Mouse (Mus musculus) neural tube, embryonic 12.5 days (tissue): ENCODE data around the gene Camk2g. TPM values are rescaled to one million over a fixed set of nuclear protein-coding genes. Genes with fewer than 3 reads are reported as not detected.
"Not testable (repeated sequence)": the region's sequence is repeated elsewhere in the genome, so short reads cannot be mapped to it uniquely, and the experiment has no call there.

Experiments used
- ATAC-seq: fragments of 200-750 bp; cut with Nextera tagmentation; 2 replicates; pipeline ENCODE4 v1.8.0; 2017; ENCODE audit warnings: low read depth, mild to moderate bottlenecking, moderate TSS enrichment, moderate library complexity; ENCODE audit not compliant: low FRiP score
- H3K27ac ChIP-seq: fragments of 300-500 bp; sonication (generic); 2 replicates; pipeline ENCODE4 v1.5.1; 2016
- H3K27me3 ChIP-seq: fragments of 300-500 bp; sonication (generic); replicated peaks from 2 replicates; pipeline ENCODE4 v1.6.1; 2016; ENCODE audit warnings: mild to moderate bottlenecking
- H3K36me3 ChIP-seq: fragments of 300-500 bp; sonication (generic); 2 replicates; pipeline ENCODE4 v1.6.1; 2016; ENCODE audit warnings: mild to moderate bottlenecking
- H3K4me1 ChIP-seq: fragments of 300-500 bp; sonication (generic); 2 replicates; pipeline ENCODE4 v1.6.1; 2016
- H3K4me2 ChIP-seq: fragments of 300-500 bp; sonication (generic); replicated peaks from 2 replicates; pipeline ENCODE4 v1.6.1; 2016; ENCODE audit warnings: mild to moderate bottlenecking
- H3K4me3 ChIP-seq: fragments of 300-500 bp; sonication (generic); 2 replicates; pipeline ENCODE4 v1.5.1; 2016
- H3K9ac ChIP-seq: fragments of 300-500 bp; sonication (generic); 2 replicates; pipeline ENCODE4 v1.6.1; 2016; ENCODE audit warnings: mild to moderate bottlenecking
- H3K9me3 ChIP-seq: fragments of 300-500 bp; sonication (generic); 2 replicates; pipeline ENCODE4 v1.6.1; 2016; ENCODE audit warnings: mild to moderate bottlenecking
- WGBS: fragments of 180-500 bp; shearing (Covaris S2); methylation state at CpG from one replicate; pipeline ENCODE4 v1.1.7; 2016; 5-methylcytosine and 5-hydroxymethylcytosine counted together
- polyA plus RNA-seq: library from polyadenylated mRNA; unstranded; fragments of >200 nt; fragmentation: Nextera tagmentation; extraction: Ambion mirVana; gene quantifications from 2 replicates; pipeline ENCODE4 v1.2.1, GENCODE M21; 2016

Gene Camk2g
- polyA plus RNA-seq, 1 experiment from 2014 or later = 105 TPM

- peaks cover 18% of the 10 kb centered on the region for H3K4me1 ChIP-seq
- whole genome bisulfite sequencing = under 1% methylated on average over 80 of the region's 80 CpGs
- peak within 1 kb of the TSS; percentile 80 for H3K27ac ChIP-seq
- peaks cover 38% of the 10 kb centered on the region for H3K36me3 ChIP-seq
- peak within 1 kb of the TSS; percentile 98 for H3K4me3 ChIP-seq
- ATAC-seq = peak; percentile 95
- H3K4me2 ChIP-seq = peak within 1 kb of the TSS; percentile 86
- peak within 1 kb of the TSS; percentile 95 for H3K9ac ChIP-seq
- H3K9me3 ChIP-seq = no peaks in the 10 kb centered on the region
- H3K27me3 ChIP-seq = no peaks in the 10 kb centered on the region
Measured at GRCm38 (mm10) chr14:20707201-20708190, 86.4 kb downstream of the Camk2g start, which contains the start of gene Zswim8. TSS of gene Zswim8 (plus strand) at chr14:20707552.

GRCm38 (mm10) chr14:20703461-20703860, 90.4 kb downstream of the Camk2g start:
- peak overlapping the region; percentile 69 for H3K4me2 ChIP-seq
- H3K9ac ChIP-seq = peak overlapping the region; percentile 84
- peaks cover 23% of the 10 kb centered on the region for H3K4me1 ChIP-seq
- 12% methylated on average over 8 of the region's 8 CpGs for WGBS
- H3K27ac ChIP-seq = peak overlapping the region; percentile 74
- H3K9me3 ChIP-seq, ATAC-seq, H3K27me3 ChIP-seq: not testable (repeated sequence)
- peaks cover 11% of the 10 kb centered on the region; the same call in 1 of the 2 replicates for H3K36me3 ChIP-seq
- peak overlapping the region; percentile 84 for H3K4me3 ChIP-seq

DNA sequence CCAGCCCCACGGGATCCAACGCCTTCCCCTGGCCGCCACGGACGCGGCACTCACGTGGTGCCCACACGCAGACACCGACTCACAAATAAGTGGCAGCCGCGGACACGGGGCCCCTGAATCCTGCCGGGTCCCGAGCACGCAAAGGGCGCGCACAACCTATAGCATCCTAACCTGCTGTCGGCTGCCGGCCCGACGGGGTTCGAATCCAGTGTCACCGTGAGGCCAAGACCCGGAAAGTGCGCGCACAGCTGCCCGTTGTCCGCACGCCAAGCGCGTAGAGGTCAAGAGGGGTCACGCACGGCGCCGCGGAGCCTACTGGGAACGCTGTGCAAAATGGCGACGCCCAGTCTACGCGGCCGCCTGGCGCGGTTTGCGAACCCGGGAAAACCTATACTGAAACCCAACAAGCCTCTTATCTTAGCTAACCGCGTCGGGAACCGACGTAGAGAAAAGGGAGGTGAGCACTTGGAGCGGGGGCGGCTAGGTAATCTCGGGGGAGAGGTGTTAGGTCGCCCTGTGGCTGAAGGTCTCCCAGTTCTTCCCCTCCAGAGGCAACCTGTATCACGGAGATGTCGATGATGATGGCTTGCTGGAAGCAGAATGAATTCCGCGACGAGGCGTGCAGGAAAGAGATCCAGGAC, 91.0 kb downstream of the Camk2g start, which contains the start of gene Chchd1:
Chchd1 (plus strand) TSS at position 266 of the 641 bp plus-strand sequence.
- H3K27ac ChIP-seq = peak within 1 kb of the TSS; percentile 74
- H3K4me3 ChIP-seq = peak within 1 kb of the TSS; percentile 84
- no peaks in the 10 kb centered on the region for H3K27me3 ChIP-seq
- H3K9me3 ChIP-seq = no peaks in the 10 kb centered on the region
- H3K4me2 ChIP-seq = peak within 1 kb of the TSS; percentile 69
- WGBS = under 1% methylated on average over 61 of the region's 61 CpGs
- H3K36me3 ChIP-seq = peaks cover 14% of the 10 kb centered on the region; the same call in 1 of the 2 replicates
- H3K9ac ChIP-seq = peak within 1 kb of the TSS; percentile 84
- H3K4me1 ChIP-seq = peaks cover 25% of the 10 kb centered on the region
- peak; percentile 52; the same call in 1 of the 2 replicates for ATAC-seq

- Histone ChIP-seq H3K9me3 (no peaks in the 10 kb centered on the region), H3K27me3 (no peaks in the 10 kb centered on the region), H3K27ac (peak overlapping the region; percentile 74; the same call in 1 of the 2 replicates), H3K4me2 (peak overlapping the region; percentile 69), H3K36me3 (peaks cover 14% of the 10 kb centered on the region; the same call in 1 of the 2 replicates), H3K4me3 (peak overlapping the region; percentile 84), H3K9ac (peak overlapping the region; percentile 84), H3K4me1 (peaks cover 30% of the 10 kb centered on the region)
- ATAC-seq = 0 out of 2 replicates have a peak, but pooled peaks have one; percentile 11
- WGBS = 17% methylated on average over 15 of the region's 15 CpGs
Measured at GRCm38 (mm10) chr14:20702096-20702740, 91.7 kb downstream of the Camk2g start.

GRCm38 (mm10) chr14:20701554-20701953, 92.3 kb downstream of the Camk2g start:
- ATAC-seq = no peak
- no peak overlapping the region for H3K27ac ChIP-seq
- 0 out of 2 replicates have a peak overlapping the region, but pooled peaks have one; percentile 84 for H3K4me3 ChIP-seq
- WGBS = 85% methylated on average over 8 of the region's 8 CpGs
- H3K27me3 ChIP-seq = no peaks in the 10 kb centered on the region
- H3K9ac ChIP-seq = 0 out of 2 replicates have a peak overlapping the region, but pooled peaks have one; percentile 9
- no peaks in the 10 kb centered on the region for H3K9me3 ChIP-seq
- peak overlapping the region; percentile 69 for H3K4me2 ChIP-seq
- H3K36me3 ChIP-seq = peaks cover 14% of the 10 kb centered on the region; the same call in 1 of the 2 replicates
- H3K4me1 ChIP-seq = peaks cover 37% of the 10 kb centered on the region

- no peak overlapping the region for H3K4me3 ChIP-seq
- no peaks in the 10 kb centered on the region for H3K27me3 ChIP-seq
- no peak overlapping the region for H3K4me2 ChIP-seq
- H3K27ac ChIP-seq = no peak overlapping the region
- no peak overlapping the region for H3K9ac ChIP-seq
- peaks cover 11% of the 10 kb centered on the region; the same call in 1 of the 2 replicates for H3K36me3 ChIP-seq
- ATAC-seq = no peak
- WGBS = 93% methylated on average over 3 of the region's 3 CpGs
- no peaks in the 10 kb centered on the region for H3K9me3 ChIP-seq
- H3K4me1 ChIP-seq = peaks cover 46% of the 10 kb centered on the region
Measured at GRCm38 (mm10) chr14:20700362-20700761, 93.5 kb downstream of the Camk2g start.

- 95% methylated on average over 2 of the region's 2 CpGs for WGBS
- peak overlapping the region; percentile 82 for H3K4me2 ChIP-seq
- no peak overlapping the region for H3K4me3 ChIP-seq
- H3K9me3 ChIP-seq = no peaks in the 10 kb centered on the region
- 0 out of 2 replicates have a peak overlapping the region, but pooled peaks have one; percentile 19 for H3K9ac ChIP-seq
- no peak for ATAC-seq
- H3K4me1 ChIP-seq = peaks cover 49% of the 10 kb centered on the region
- H3K36me3 ChIP-seq = peaks cover 10% of the 10 kb centered on the region
- no peaks in the 10 kb centered on the region for H3K27me3 ChIP-seq
- H3K27ac ChIP-seq = no peak overlapping the region
Measured at GRCm38 (mm10) chr14:20698515-20698914, 95.4 kb downstream of the Camk2g start.

DNA sequence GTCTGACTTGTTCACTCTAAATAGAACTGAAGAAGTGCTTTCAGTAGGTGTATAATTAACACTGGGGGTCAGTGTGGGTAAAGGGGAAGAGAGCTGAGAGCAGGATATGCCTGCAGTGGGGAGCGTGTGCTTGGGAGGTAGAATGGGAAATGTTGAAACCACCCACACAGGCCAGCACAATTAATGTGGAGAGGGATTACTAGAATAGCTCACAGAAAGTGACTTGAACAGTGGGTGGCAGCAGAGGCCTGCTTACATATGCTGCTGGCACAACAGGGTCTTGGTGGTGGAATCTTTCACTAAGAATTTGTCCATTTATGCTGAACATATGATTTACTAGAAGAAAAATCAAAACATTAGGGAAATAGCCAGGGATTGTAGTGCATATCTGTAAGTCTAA, 96.9 kb downstream of the Camk2g start:
- peak overlapping the region; percentile 49 for H3K9ac ChIP-seq
- 8% methylated on average over 1 of the region's 1 CpGs for WGBS
- ATAC-seq = no peak
- H3K4me1 ChIP-seq = peaks cover 47% of the 10 kb centered on the region
- peak overlapping the region; percentile 82 for H3K4me2 ChIP-seq
- no peak overlapping the region for H3K27ac ChIP-seq
- no peaks in the 10 kb centered on the region for H3K27me3 ChIP-seq
- peaks cover 25% of the 10 kb centered on the region for H3K36me3 ChIP-seq
- no peaks in the 10 kb centered on the region for H3K9me3 ChIP-seq
- peak overlapping the region; percentile 73 for H3K4me3 ChIP-seq

- ATAC-seq = no peak
- H3K9ac ChIP-seq = peak overlapping the region; percentile 79
- no peaks in the 10 kb centered on the region for H3K27me3 ChIP-seq
- no peaks in the 10 kb centered on the region for H3K9me3 ChIP-seq
- H3K4me3 ChIP-seq = peak overlapping the region; percentile 73
- 12% methylated on average over 27 of the region's 27 CpGs for WGBS
- peaks cover 37% of the 10 kb centered on the region for H3K4me1 ChIP-seq
- H3K36me3 ChIP-seq = peaks cover 36% of the 10 kb centered on the region
- H3K4me2 ChIP-seq = peak overlapping the region; percentile 82
- peak overlapping the region; percentile 91 for H3K27ac ChIP-seq
Measured at GRCm38 (mm10) chr14:20695761-20696520, 97.9 kb downstream of the Camk2g start.

DNA sequence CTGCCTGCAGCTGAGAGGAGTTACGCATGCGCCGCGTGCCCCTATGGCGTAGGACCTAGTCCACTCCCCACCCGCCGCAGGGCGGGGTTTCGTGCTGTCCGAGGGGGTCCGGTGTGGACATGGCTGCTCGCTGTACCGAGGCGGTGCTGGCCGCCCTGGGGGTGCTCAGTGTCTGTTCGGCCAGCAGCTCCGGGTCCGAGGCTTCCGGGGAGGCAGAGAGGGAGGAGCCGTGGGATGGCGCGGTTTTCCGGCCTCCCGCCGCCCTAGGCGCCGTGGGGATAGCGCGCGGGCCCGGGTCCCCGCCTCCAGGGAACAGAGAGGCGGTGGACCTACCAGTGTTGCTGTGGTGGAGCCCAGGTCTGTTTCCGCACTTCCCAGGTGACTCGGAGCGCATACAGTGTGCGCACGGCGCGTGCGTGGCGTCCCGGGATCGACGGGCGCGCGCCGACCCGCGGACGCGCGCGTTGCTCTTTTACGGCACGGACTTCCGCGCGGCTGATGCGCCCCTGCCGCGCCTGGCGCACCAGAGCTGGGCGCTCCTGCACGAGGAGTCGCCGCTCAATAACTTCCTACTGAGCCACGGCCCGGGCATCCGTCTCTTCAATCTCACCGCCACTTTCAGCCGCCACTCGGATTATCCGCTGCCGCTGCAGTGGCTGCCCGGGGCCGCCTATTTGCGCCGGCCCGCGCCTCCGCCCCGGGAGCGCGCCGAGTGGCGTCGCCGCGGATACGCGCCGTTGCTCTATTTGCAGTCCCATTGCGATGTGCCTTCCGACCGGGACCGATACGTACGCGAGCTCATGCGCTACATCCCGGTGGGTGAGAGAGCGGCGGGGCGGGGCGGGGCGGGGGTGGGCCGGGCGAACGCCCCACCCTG, 98.8 kb downstream of the Camk2g start, which contains the start of gene Fut11:
Fut11 (plus strand) TSS at position 85 of the 877 bp plus-strand sequence.
- under 1% methylated on average over 110 of the region's 111 CpGs for WGBS
- Histone ChIP-seq H3K27me3 (no peaks in the 10 kb centered on the region), H3K9ac (peak within 1 kb of the TSS; percentile 79), H3K4me2 (peak within 1 kb of the TSS; percentile 82), H3K9me3 (no peaks in the 10 kb centered on the region), H3K4me1 (peaks cover 36% of the 10 kb centered on the region), H3K4me3 (peak within 1 kb of the TSS; percentile 73), H3K27ac (peak within 1 kb of the TSS; percentile 91), H3K36me3 (peaks cover 43% of the 10 kb centered on the region)
- peak; percentile 95 for ATAC-seq
